Mouse (Mus musculus): Measurements from ENCODE around the gene Cdc14a.
A peak's percentile ranks its signal among the peaks of the same experiment; 100 is the strongest.

Cdc14a gene

DNA sequence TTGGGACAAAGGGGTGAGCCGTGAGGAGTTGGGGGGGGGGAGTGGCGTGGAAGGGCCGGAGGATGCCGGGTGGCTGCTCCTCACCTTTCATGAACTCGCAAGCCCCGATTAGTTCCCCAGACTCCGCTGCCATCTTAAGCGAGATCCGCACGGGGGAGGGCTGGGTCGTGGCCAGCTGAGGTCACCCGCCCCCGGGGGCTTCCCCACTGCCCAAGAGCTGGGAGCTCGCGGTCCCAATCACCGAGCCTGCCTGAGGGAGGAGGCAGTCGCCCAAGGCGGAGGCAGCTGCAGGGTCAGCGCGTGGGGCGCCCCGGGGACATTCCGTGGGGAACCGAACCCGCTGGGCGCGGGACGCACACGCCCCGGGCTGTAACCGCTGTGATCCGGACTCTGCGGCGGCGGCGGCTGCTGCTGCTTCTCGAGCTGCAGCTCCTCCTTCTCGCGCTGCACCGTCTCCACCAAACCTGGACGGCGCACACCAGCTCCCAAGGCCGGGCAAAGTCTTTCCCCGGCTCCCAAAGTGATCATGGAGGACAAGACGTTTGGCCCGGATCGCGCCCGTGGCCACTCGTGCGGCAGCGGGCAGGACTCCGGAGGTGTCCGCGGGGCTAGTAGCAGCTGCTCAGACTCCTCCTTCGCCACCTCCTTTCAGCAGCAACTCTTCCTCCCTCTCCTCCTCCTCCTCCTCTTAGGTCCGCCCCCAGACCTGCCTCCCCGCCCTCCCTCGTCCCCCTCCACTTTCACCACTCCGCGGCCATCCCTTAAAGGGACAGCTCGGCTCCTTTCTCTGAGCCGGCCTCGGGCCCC is at the start of gene Cdc14a:
Cdc14a (minus strand) TSS at position 680 of the 807 bp plus-strand sequence.
- DNase-seq, result peak; percentile 97

DNA sequence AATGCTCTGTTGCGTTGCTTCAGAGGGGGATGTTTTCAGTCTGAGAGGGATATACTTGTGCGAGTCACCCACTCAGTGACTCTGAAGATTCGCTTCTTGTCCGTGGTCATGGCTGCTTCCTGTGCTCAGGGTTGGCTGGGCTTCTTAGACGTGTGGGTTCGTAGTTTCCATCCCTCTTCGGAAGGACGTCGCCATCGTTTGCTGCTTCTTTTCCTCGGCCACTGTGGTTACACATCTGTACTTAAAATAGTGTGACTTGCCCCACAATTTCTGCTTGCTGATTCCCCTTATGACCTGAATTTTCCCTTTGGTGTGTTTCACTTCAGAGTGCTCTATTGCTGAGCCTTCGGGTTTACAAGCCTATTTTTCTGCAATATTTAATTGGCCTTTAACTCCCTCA is 41.9 kb upstream of the Cdc14a start:
- no peak for DNase-seq

DNA sequence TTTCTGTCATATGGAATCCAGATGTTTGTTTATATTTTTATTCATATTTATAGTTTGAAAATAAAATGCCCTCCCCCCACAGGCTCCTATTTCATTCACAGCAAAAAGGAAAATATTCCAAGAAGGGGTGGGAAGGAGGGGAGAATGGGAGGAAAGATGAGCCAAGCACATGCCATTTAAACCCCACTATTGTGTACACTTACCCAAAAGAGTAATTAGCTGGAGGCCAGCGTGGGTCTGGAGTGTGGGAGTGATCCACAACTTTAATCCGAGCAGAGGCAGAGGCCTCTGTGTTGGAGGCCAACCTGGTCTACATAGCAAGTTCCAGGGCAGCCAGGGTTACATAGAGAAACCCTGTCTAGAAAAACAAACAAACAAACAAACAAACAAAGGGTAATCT is 40.5 kb upstream of the Cdc14a start:
- no peak for DNase-seq

DNA sequence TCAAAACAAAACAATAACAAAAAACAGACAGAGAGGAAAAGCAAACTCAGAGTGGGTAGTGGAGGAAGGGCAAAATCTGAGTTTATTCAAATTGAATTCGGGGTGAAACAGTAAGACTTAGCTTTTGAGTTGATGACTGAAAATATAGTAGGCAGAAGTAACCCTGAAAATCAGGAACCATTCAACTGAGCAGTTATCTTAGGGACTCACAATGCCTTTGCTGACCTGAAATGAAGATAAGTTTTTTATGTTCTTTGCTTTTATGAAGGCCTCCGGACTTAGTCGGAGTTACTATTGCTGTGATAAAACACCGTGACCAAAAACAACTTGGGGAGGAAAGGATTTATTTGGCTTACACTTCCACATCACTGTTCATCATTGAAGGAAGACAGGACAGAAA is 37.2 kb upstream of the Cdc14a start:
- no peak for DNase-seq

DNA sequence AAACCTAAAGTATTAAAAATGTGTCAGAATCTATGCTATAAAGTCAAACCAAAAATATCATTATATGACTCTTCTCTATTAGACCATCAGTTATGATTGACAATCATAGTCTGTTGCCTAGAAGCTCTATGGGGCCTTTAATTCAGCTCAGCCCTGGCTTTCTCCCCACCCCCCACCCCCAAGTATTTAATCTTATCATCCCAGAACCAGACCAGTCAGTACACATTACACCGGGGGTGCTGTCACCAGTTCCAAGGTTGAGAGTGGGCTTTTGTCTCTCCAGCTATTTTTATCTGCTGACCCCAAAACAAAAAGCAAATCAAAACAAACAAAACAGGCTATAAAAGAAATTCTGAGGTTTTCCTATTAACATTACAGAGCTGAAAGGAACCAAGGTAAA is 30.7 kb upstream of the Cdc14a start:
- DNase-seq, result no peak

DNA sequence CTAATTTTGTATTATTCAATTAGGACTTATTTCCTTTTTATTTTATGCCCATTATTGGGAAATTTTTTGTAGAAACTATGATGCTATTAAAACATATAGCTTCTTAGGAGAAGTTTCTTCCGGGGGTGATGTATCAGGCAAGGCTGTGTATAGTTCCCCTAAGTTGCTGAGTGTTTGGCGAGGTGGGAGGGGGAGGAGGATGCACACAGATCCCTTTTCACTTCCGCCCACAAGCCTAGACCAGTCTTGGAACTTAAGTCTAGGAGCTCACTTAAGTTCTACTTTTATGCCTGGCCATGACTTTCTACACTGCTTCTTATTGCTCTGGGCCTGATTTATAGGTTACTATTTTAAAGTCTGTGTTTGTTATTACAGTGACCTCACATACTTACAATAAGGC is 26.9 kb upstream of the Cdc14a start:
- no peak for DNase-seq

DNA sequence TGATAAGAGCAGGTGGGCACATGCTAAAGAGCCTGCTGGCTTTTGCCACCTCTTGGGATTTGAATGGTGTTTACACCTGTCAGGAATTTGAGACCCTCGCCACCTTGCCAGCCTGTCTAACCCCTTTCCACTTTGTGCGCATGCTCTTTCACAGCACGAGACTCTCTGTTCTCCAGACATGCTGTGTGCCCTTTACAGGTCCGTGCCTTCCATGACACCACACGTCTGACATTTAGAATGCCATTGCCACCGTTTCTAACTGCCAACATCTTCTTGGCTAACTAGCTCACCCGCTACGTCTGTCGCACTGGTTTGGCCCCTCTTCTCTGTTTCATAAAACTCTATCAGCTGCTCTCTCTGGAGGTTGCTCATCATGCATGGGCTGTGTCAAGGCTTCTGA is 20.5 kb upstream of the Cdc14a start:
- no peak for DNase-seq

DNA sequence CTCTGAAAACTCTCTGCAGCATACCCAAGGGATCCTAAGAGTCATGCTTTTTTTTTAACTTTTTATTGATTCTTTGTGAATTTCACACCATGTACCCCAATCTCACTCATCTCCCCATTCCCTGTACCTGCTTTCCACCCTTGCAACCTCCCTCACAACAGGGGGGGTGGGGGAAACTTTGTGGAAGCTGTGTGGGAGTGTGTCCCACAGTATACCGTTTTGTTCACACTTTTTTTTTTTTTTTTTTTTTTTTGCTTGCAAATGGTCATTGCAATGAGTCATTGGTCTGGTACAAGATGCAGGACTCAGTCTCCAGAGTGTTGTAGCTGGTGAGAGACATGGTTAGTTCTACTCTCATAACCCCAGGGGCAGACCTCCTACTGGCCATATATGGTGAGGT is 19.0 kb upstream of the Cdc14a start:
- DNase-seq, result no peak

DNA sequence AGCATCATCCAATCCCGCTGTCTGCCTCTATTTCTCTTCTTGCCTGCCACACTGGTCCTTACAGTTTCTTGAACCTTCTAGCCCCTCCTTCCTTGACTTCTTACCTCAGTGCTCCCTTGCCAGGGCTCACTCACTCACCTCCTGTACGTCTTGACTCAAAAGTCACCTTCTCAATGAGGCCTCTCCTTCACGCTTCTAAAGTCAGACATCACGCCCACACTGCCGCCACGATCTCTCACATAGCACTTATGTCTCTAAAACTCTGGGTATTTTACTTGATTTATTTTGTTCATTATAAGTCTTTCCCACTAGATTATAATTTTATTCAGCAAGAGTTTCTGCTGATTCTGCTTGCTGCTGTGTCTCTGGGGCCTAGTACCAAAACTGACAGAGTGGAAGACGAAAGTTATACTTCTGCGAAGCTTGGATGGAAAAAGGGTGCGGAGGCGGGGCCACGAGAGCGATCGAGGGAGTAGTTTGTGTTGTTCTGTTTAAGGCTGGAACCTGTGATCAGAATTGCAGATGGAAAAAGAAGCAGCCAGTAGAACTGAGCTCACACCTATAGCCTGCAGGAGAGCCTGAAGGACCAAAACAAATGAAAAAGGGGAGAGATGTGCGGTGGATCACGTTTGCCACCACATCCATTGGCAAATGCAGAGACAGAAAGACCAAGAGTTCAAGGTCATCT is 17.8 kb upstream of the Cdc14a start:
- DNase-seq, result no peak

DNA sequence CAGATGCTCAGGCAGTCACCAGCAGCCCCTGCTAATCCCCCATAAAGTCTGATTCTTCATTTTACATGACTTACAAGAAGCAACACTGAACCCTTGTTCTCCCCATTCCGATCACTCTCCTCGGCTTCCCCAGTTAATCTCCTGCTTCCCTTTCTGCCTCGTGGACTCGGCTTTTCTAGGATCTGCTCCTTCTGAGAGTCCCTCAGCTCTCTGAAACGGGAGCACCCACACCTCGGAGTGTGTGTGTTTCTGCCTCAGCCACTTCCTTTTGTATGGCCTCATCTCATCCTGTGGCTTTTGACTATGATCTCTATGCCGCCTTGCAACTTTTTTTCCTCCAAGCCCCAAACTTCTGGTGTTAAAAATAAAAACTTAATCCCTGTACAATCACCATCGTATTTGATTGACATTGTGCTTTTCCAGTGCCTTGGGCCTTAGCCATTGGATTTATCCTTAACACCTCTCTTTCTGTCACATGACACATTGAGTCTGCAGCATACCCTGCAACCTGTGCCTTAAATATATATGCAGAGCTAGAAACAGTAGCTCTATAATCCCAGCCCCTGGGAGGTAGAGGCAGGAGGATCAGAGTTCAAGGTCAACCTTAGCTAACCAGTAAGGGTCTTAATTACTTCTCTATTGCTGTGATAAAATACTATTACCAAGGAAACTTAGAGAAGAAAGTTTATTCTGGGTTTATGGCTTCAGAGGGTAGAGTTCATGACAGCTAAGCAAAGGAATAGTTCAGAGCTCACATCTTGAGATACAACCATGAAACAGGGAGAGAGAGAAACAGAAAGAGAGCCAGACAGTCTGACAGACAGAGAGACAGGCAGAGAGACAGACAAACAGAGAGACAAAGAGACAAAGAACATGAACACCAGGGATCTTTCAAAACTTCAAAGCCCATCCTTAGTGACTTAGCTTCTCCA is 16.5 kb upstream of the Cdc14a start:
- no peak for DNase-seq

DNA sequence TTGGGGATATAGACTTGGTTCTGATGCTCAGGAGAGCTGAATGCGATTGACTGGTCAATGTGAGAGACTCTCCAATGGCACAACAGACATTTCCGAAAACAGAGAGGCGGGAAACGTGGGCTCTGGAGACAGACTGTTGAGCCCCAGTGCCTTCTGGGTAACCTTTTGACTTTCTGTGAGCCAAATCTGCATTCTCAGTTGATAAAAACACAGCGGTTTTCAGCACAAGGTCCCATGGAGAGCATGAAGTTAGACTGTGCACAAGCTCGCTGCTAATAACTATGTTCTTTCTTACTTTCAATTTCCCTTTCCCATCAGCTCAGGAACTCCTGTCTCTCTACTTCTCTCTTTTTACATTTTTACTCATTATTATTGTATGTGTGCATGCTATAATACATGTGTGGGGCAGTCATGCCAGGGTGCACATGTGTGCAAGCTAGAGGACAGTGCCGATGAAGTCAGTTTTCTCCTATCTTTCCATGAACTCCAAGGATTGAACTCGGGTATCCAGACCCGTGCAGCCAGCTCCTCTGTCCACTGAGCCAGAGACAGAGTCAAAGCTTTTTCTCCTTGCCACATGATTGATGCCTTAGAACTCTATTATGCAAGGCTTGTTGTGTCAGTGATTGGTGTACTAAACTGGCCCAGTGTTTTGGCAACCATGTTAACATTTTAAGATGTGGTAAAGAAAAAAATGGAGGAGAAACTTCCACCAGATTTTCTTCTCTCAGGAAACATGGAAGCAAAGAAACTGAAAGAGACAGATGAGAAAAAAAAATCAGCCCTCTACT is 13.2 kb upstream of the Cdc14a start:
- DNase-seq, result no peak

DNA sequence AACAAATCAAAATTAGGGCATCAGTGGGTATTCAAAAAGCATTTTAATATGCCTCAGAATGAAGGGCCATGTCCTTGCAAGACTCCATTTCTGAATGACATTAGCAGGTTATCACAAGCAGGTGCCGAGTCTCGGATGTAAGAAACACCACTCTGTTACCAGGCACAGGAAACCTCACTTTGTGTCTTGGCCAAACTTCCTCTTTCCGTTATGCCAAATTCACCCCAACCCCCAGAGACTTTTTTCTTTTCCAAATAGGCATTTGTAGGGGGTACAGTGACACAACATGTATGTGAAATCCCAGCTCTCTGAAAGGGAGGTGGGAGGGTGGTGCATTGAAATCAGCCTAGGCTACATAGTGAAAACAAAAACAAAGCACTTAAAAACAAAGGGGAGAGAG is 12.3 kb upstream of the Cdc14a start:
- DNase-seq, result no peak

DNA sequence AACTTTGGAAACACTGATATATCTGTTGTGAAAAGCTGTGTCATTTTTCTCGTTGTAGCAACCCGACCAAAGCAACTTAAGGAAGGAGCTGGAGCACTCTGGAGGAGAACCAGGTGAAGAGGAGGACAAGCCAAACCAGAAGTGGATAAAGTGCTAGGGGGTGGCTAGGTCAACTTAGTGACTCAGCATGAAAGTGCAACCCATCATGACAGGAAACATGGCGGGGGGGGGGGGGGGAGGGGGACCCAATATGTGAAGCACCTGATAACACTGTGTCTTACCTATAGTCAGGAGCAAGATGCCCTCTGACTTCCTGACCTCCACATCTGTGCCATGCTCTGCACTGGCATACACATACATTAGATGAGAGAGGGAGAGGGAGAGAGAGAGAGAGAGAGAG is 10.9 kb upstream of the Cdc14a start:
- no peak for DNase-seq

DNA sequence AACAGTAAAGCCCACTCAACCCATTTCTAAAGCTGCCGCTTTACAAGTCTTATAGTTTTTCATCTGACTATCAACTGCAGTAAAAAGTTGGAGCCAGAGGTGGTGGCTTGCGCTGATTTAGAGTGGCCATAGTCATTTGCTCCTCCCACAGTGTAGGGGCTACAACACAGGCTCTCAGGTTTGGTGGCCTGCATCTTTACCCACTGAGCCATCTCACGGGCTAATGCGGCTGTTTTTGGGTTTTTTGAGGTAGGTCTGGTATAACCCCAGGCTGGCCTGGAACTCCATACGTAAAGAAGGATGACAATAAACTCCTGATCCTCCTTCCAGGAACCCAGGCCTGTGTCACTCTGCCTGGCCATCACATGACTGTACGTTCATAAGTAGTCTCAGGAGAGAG is 2.1 kb upstream of the Cdc14a start:
- DNase-seq, result no peak

DNA sequence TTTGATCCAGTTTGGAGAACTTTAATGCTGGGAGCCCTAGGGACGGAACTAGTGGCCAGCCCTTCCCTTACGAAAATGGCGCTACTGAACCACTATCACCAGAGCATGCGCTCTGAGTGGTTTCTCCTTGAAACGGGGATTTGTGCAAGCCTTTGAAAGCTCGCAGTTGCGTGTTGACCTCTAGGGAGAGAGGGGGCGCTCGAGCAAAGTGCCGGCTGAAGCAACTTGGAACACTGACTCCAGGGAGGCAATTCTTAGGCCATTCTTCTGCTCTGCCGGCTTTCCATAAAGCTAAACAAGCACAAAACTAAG is 1.1 kb upstream of the Cdc14a start:
- DNase-seq, result peak; percentile 96

DNA sequence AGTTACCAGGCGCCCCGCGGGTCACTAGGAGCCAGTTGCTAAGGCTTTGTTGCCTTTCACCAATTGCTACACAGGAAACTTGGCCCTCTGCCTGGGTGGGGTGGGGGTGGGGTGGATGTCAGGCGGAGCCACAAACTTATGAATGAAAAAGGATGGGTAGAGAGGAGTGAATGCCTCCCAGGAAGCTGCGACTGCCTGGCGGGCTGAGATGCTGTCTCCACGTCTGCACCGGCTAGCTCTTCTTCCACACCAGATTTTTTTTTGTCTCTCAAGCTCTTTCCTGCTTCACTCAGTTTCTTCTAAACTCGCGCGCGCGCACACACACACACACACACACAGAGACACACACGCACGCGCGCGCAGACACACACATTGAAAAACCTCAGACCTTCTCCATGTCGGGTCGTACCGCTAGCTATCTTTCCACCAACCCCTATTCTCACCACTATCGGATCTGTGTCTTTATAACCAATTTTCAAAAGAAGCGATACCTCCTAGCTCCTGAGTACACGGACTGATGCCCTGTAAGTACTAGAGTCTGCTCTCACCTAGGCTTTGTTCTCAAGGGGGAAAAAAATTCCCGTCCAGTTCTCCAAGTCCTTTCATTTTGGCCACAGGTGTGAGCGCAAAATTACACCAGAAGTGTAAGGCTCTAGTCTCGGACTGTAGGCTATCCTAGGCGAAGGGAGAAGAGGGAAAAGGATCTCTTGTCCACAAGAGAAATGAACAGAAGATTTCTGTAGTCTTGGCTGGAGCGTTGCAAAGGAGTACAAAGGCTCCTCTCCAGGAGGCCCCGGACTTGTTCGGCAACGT is 534 bp upstream of the Cdc14a start:
- no peak for DNase-seq

DNA sequence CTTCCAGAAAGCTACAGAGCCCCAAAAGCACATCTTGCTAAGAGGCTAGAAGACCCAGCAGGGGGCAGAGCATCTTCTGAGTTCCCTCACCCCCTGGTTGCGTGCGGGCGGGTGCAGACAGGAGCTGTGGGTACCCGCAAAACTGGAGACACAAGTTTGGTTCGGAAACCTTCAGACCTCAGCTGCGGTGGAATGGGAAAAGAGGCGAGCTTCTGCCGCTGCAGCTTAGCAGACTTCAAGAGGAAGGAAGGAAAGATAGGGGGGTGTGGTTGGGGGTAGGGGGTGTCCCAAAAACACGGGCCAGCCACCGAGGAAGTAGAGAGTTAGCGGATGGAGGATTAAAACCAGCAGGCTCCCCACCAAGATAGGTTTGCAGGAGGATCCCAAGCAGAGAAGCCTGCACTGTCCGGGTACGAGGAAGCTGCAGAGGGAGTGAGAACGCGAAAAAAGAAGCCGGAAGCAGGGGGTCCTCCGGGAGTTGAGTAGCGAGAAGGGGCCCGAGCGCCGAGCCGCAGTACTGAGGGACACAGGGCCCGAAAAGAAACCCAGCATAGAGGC is 958 bp downstream of the Cdc14a start:
- DNase-seq, result peak; percentile 92

DNA sequence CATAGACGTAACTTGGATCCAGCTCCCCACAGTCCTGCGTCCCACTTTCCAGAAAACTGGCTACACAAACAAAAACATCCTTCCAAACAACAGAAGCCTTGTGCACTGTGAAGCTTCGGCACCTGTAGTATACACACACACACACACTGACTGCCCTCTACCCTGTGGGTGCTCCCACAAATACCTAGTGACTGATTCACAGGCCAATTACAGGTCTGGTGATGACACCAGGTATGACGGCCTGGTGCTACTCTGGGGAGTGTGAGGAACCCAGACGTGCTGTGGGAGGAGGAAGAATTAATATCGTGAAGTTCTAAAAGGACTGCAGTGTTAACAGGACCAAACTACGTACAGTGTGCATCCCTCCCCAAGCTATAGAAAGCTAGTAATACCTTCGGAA is 1.8 kb downstream of the Cdc14a start:
- DNase-seq, result no peak

DNA sequence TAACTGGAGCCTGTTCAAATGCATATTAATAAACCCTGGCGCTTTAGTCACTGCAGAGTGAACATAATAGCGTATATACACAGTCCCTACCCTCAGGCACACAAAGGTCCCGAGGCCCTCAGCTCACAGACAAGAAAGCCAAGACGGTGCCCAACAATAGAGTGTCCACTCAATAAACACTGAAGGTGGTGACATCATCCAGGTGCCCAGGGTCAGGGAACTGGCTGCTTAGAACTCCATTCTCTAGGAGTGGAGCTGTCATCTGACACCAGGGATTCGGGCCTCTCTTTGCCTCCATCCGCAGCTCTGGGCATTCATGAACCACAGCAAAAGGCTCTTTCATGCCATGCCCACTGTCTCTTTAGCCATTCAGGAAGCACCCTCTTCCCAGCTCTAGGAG is 2.7 kb downstream of the Cdc14a start:
- peak; percentile 44 for DNase-seq

DNA sequence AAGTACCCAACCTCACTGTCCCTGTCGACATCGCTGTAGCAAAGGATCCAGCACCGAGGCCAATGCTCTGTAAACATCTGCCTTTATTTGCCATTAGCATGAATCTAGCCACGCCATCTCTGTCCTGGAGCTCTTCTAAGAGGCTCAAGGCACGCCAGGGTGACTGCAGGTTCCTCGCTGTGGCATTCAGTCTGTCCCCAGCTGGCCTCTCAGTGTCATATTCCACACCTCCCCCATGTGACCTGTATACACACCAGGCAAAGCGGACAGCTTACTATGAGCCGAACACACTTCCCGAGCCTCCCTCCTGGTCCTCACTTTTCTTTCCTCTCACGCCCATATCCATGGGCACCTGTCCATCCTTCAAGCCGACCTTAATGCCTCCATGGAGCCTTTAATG is 4.0 kb downstream of the Cdc14a start:
- DNase-seq, result no peak

DNA sequence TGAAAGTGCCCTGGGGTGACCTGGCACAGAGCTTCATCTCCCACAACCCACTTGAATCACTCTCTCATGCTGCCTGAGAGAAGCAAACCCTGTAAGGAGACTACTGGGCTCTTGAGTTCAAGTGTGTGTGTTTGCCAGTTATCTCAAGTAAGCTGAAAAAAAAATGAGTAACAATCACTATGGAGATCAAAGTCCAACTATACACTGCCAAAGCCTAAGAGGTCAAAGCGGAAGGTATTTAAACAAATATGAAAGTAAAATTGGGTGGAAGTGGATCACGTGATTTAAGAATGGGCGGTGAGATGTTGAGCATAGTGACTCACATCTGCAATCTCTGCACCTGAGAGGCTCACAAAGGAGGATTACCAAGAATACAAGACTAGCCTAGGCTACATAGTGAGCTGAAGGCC is 9.4 kb downstream of the Cdc14a start:
- no peak for DNase-seq
